Mouse (Mus musculus): ENCODE results near the gene Tbx18. TPM values are rescaled to one million over a fixed set of nuclear protein-coding genes. Genes with fewer than 3 reads are reported as not detected.
A peak's percentile ranks its signal among the peaks of the same experiment; 100 is the strongest.

The Tbx18 gene
- polyA plus RNA-seq, 1 experiment from 2014 or later: 3.2 TPM

- Histone ChIP-seq H3K36me3 (ENCODE audit: control insufficient read depth, insufficient read depth, low read length) (no peaks in the 10 kb centered on the region), H3K27ac (replicated peaks; ENCODE audit: low read depth, low read length) (no peak overlapping the region), H3K4me2 (ENCODE audit: low read length) (peak overlapping the region; percentile 67), H3K4me1 (ENCODE audit: control insufficient read depth, insufficient read depth, low read length) (peaks cover 10% of the 10 kb centered on the region; the same call in 1 of the 2 replicates), H3K4me3 (replicated peaks; ENCODE audit: low read depth, low read length) (peak overlapping the region; percentile 37), H3K9ac (replicated peaks; ENCODE audit: low read length) (peak overlapping the region; percentile 20; the same call in 1 of the 2 replicates), H3K9me3 (ENCODE audit: control insufficient read depth, low read length) (no peaks in the 10 kb centered on the region), H3K27me3 (ENCODE audit: control insufficient read depth, insufficient read depth, low read length) (peaks cover 70% of the 10 kb centered on the region)
- DNase-seq: peak; percentile 49
- peak; percentile 25; the same call in 1 of the 2 replicates for ATAC-seq (ENCODE audit: low FRiP score, low TSS enrichment)
- WGBS: 1% methylated on average over 74 of the region's 75 CpGs
These were observed 1.5 kb downstream of the Tbx18 start for GRCm38 (mm10) chr9:87729316-87730270.

DNA sequence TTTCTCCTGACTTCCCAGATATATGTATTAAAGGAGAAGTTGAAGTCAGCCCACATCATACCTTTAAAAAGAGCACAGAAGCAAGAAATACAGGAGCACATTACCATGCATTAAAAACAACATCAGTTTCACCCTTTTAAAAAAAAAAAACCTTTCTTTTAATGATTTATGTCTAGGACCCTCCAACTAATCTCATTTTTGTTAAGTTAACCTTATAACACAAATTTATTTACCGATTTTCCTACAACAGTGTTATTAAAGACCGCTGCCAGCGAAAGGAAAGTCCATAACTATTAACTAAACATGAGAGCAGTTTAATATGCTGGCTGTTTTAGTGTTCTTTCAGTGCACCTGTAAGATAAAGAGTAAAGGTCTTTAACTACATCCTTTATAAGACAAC, 3.0 kb downstream of the Tbx18 start:
- no peak overlapping the region for H3K9ac ChIP-seq (replicated peaks; ENCODE audit: low read length)
- H3K27me3 ChIP-seq (ENCODE audit: control insufficient read depth, insufficient read depth, low read length): peaks cover 73% of the 10 kb centered on the region
- no peak overlapping the region for H3K27ac ChIP-seq (replicated peaks; ENCODE audit: low read depth, low read length)
- H3K4me1 ChIP-seq (ENCODE audit: control insufficient read depth, insufficient read depth, low read length): peaks cover 10% of the 10 kb centered on the region; the same call in 1 of the 2 replicates
- H3K9me3 ChIP-seq (ENCODE audit: control insufficient read depth, low read length): no peaks in the 10 kb centered on the region
- no peaks in the 10 kb centered on the region for H3K36me3 ChIP-seq (ENCODE audit: control insufficient read depth, insufficient read depth, low read length)
- WGBS: 11% methylated on average over 3 of the region's 3 CpGs
- ATAC-seq (ENCODE audit: low FRiP score, low TSS enrichment) (no peak), DNase-seq (peak; percentile 34)
- H3K4me2 ChIP-seq (ENCODE audit: low read length): no peak overlapping the region
- H3K4me3 ChIP-seq (replicated peaks; ENCODE audit: low read depth, low read length): no peak overlapping the region

- no peaks in the 10 kb centered on the region for H3K9me3 ChIP-seq (ENCODE audit: control insufficient read depth, low read length)
- peak; percentile 44 for DNase-seq
These were observed 3.7 kb downstream of the Tbx18 start for GRCm38 (mm10) chr9:87727155-87727953.

GRCm38 (mm10) chr9:87721793-87722192, 9.3 kb downstream of the Tbx18 start:
- H3K9me3 ChIP-seq (ENCODE audit: control insufficient read depth, low read length): no peaks in the 10 kb centered on the region
- no peak overlapping the region for H3K4me2 ChIP-seq (ENCODE audit: low read length)
- 30% methylated on average over 2 of the region's 2 CpGs for WGBS
- H3K4me1 ChIP-seq (ENCODE audit: control insufficient read depth, insufficient read depth, low read length): no peaks in the 10 kb centered on the region
- no peak overlapping the region for H3K9ac ChIP-seq (replicated peaks; ENCODE audit: low read length)
- H3K36me3 ChIP-seq (ENCODE audit: control insufficient read depth, insufficient read depth, low read length): no peaks in the 10 kb centered on the region
- peaks cover 29% of the 10 kb centered on the region for H3K27me3 ChIP-seq (ENCODE audit: control insufficient read depth, insufficient read depth, low read length)
- no peak overlapping the region for H3K4me3 ChIP-seq (replicated peaks; ENCODE audit: low read depth, low read length)
- ATAC-seq (ENCODE audit: low FRiP score, low TSS enrichment): no peak
- DNase-seq: peak; percentile 53
- no peak overlapping the region for H3K27ac ChIP-seq (replicated peaks; ENCODE audit: low read depth, low read length)

More at GRCm38 (mm10) chr9:87727155-87727953, 3.7 kb downstream of the Tbx18 start:
- no peak overlapping the region for H3K4me3 ChIP-seq (replicated peaks; ENCODE audit: low read depth, low read length)
- H3K4me2 ChIP-seq (ENCODE audit: low read length): no peak overlapping the region
- H3K27ac ChIP-seq (replicated peaks; ENCODE audit: low read depth, low read length): no peak overlapping the region
- peaks cover 10% of the 10 kb centered on the region; the same call in 1 of the 2 replicates for H3K4me1 ChIP-seq (ENCODE audit: control insufficient read depth, insufficient read depth, low read length)
- ATAC-seq (ENCODE audit: low FRiP score, low TSS enrichment): no peak
- no peak overlapping the region for H3K9ac ChIP-seq (replicated peaks; ENCODE audit: low read length)
- H3K36me3 ChIP-seq (ENCODE audit: control insufficient read depth, insufficient read depth, low read length): no peaks in the 10 kb centered on the region
- H3K27me3 ChIP-seq (ENCODE audit: control insufficient read depth, insufficient read depth, low read length): peaks cover 68% of the 10 kb centered on the region
- 4% methylated on average over 12 of the region's 12 CpGs for WGBS

DNA sequence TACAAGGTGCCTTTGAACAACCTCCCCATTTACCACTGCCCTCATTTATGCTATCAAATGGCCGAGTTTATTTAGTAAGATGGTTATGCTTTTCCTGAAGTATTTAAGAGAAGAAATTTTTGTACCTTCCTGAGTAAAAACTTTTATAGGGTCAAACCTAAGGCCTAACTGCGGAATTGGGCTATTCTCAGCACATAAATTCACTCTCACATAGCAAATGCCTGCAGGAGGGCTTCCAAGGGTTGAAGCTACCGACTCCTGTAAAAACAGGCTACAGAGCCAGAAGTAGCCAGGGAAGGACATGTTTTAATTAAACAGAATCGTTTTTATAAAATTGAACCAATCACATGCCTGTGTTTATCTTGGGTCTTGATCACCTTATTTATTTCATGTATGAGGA, 20.7 kb downstream of the Tbx18 start:
- WGBS: 79% methylated on average over 4 of the region's 4 CpGs
- Histone ChIP-seq H3K36me3 (ENCODE audit: control insufficient read depth, insufficient read depth, low read length) (no peaks in the 10 kb centered on the region), H3K4me2 (ENCODE audit: low read length) (no peak overlapping the region), H3K27me3 (ENCODE audit: control insufficient read depth, insufficient read depth, low read length) (no peaks in the 10 kb centered on the region), H3K9ac (replicated peaks; ENCODE audit: low read length) (no peak overlapping the region), H3K27ac (replicated peaks; ENCODE audit: low read depth, low read length) (no peak overlapping the region), H3K9me3 (ENCODE audit: control insufficient read depth, low read length) (no peaks in the 10 kb centered on the region), H3K4me1 (ENCODE audit: control insufficient read depth, insufficient read depth, low read length) (no peaks in the 10 kb centered on the region), H3K4me3 (replicated peaks; ENCODE audit: low read depth, low read length) (no peak overlapping the region)
- ATAC-seq (ENCODE audit: low FRiP score, low TSS enrichment) (no peak), DNase-seq (no peak)

GRCm38 (mm10) chr9:87708151-87708550, 22.9 kb downstream of the Tbx18 start:
- Histone ChIP-seq H3K36me3 (ENCODE audit: control insufficient read depth, insufficient read depth, low read length) (no peaks in the 10 kb centered on the region), H3K4me2 (ENCODE audit: low read length) (no peak overlapping the region), H3K4me3 (replicated peaks; ENCODE audit: low read depth, low read length) (no peak overlapping the region), H3K27ac (replicated peaks; ENCODE audit: low read depth, low read length) (no peak overlapping the region), H3K9ac (replicated peaks; ENCODE audit: low read length) (no peak overlapping the region), H3K4me1 (ENCODE audit: control insufficient read depth, insufficient read depth, low read length) (no peaks in the 10 kb centered on the region), H3K27me3 (ENCODE audit: control insufficient read depth, insufficient read depth, low read length) (no peaks in the 10 kb centered on the region), H3K9me3 (ENCODE audit: control insufficient read depth, low read length) (no peaks in the 10 kb centered on the region)
- ATAC-seq (ENCODE audit: low FRiP score, low TSS enrichment): no peak
- peak; percentile 42 for DNase-seq

DNA sequence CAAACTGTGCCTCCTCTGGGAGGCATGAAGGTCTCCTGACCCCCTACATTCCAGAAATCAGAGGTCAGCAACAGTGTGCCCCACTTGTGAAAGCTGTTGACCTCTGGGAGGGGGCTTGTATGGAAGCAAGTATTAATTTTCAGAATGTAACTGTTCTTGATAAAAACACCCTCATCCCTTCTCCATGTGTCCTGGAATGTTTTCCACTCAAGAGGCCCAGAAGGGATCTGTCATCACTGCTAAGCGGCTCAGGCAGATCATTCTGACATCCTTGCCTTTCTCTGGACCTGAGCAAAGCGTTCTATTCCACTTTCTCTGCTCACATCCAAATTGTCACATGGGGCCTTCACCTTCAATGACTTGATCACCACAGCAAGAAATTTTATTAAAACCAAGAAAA, 28.8 kb downstream of the Tbx18 start:
- Histone ChIP-seq H3K27ac (replicated peaks; ENCODE audit: low read depth, low read length) (no peak overlapping the region), H3K27me3 (ENCODE audit: control insufficient read depth, insufficient read depth, low read length) (no peaks in the 10 kb centered on the region), H3K4me2 (ENCODE audit: low read length) (no peak overlapping the region), H3K36me3 (ENCODE audit: control insufficient read depth, insufficient read depth, low read length) (no peaks in the 10 kb centered on the region), H3K4me3 (replicated peaks; ENCODE audit: low read depth, low read length) (no peak overlapping the region), H3K4me1 (ENCODE audit: control insufficient read depth, insufficient read depth, low read length) (no peaks in the 10 kb centered on the region), H3K9me3 (ENCODE audit: control insufficient read depth, low read length) (no peaks in the 10 kb centered on the region), H3K9ac (replicated peaks; ENCODE audit: low read length) (no peak overlapping the region)
- no peak for DNase-seq
- WGBS: 80% methylated on average over 2 of the region's 2 CpGs
- ATAC-seq (ENCODE audit: low FRiP score, low TSS enrichment): no peak

DNA sequence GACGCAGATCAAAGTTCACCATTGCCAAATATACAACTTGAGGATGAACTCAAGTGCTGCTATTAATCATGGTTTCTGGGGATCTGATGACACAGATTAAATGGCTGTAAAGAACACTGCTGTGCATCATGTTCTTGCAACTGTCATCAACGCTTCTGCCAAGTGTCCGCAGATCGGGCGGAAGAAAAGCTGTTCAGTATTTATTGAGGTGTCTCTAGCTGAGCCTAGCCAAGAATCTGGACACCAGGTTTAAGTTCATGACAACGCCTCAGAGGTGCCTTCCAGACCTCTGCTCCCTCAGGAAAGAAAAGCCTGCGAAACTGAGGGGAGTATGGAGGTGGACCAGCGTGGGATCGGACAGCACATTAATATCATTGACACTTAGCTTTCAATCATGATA, 44.1 kb downstream of the Tbx18 start:
- no peak for ATAC-seq (ENCODE audit: low FRiP score, low TSS enrichment)
- no peak overlapping the region for H3K9ac ChIP-seq (replicated peaks; ENCODE audit: low read length)
- DNase-seq: no peak
- H3K9me3 ChIP-seq (ENCODE audit: control insufficient read depth, low read length): no peaks in the 10 kb centered on the region
- H3K27me3 ChIP-seq (ENCODE audit: control insufficient read depth, insufficient read depth, low read length): no peaks in the 10 kb centered on the region
- H3K27ac ChIP-seq (replicated peaks; ENCODE audit: low read depth, low read length): no peak overlapping the region
- H3K4me3 ChIP-seq (replicated peaks; ENCODE audit: low read depth, low read length): no peak overlapping the region
- WGBS: 91% methylated on average over 9 of the region's 9 CpGs
- no peaks in the 10 kb centered on the region for H3K4me1 ChIP-seq (ENCODE audit: control insufficient read depth, insufficient read depth, low read length)
- H3K36me3 ChIP-seq (ENCODE audit: control insufficient read depth, insufficient read depth, low read length): no peaks in the 10 kb centered on the region
- no peak overlapping the region for H3K4me2 ChIP-seq (ENCODE audit: low read length)
